Mouse (Mus musculus) heart, postnatal 0 days (tissue): ENCODE data around the gene Crybg3.

ENCODE experiments used
- CTCF ChIP-seq: IDR thresholded peaks from 2 replicates; pipeline ENCODE4 v1.5.1; 2016; ENCODE audit warnings: antibody characterized with exemption, control low read depth, low read depth
- EP300 ChIP-seq: IDR thresholded peaks from 2 replicates; pipeline ENCODE4 v1.6.1; 2016; ENCODE audit warnings: antibody characterized with exemption, low read depth

- TF ChIP-seq CTCF, result peak; percentile 4; the same call in 1 of the 2 replicates
- TF ChIP-seq EP300, result no peak
Observed at GRCm38 (mm10) chr16:59600311-59601251, at the start of gene Crybg3.
